Mouse (Mus musculus) C2C12 (cell line): Measurements from ENCODE around the gene Srp9. TPM values are rescaled to one million over a fixed set of nuclear protein-coding genes. Genes with fewer than 3 reads are reported as not detected.

ENCODE experiments used
- H3K27me3 ChIP-seq: one replicate; pipeline ENCODE4 v1.6.1; 2011; ENCODE audit not compliant: control insufficient read depth, insufficient read depth, insufficient read length
- H3K36me3 ChIP-seq: one replicate; pipeline ENCODE4 v1.6.1; 2011; ENCODE audit not compliant: control insufficient read depth, insufficient read depth
- H3K4me3 ChIP-seq: one replicate; pipeline ENCODE4 v1.5.1; 2011; ENCODE audit warnings: mild to moderate bottlenecking, control low read depth; ENCODE audit not compliant: poor library complexity, insufficient read depth, severe bottlenecking
- H3K79me2 ChIP-seq: one replicate; pipeline ENCODE4 v1.6.1; 2011; ENCODE audit not compliant: control insufficient read depth, insufficient read depth
- H3K79me3 ChIP-seq: one replicate; pipeline ENCODE4 v1.6.1; 2011; ENCODE audit warnings: low read depth, control low read depth
- H3ac ChIP-seq: one replicate; pipeline ENCODE3; 2011; ENCODE audit warnings: low read depth; ENCODE audit not compliant: control insufficient read depth, insufficient read length
- CEBPB ChIP-seq: IDR thresholded peaks from one replicate; pipeline ENCODE4 v1.6.1; 2011; ENCODE audit warnings: low read depth, mild to moderate bottlenecking, control low read depth, moderate library complexity
- CTCF ChIP-seq: IDR thresholded peaks from one replicate; pipeline ENCODE4 v1.5.1; 2011; ENCODE audit not compliant: control insufficient read depth, insufficient read depth, insufficient read length
- FOSL1 ChIP-seq: IDR thresholded peaks from one replicate; pipeline ENCODE4 v1.8.0; 2011; ENCODE audit warnings: mild to moderate bottlenecking, low read length; ENCODE audit not compliant: poor library complexity, insufficient read depth, severe bottlenecking
- MAX ChIP-seq: IDR thresholded peaks from one replicate; pipeline ENCODE4 v1.6.1; 2011; ENCODE audit warnings: mild to moderate bottlenecking, control low read depth
- MYOD1 ChIP-seq: IDR thresholded peaks from one replicate; pipeline ENCODE4 v1.6.1; 2011; ENCODE audit warnings: low read depth; ENCODE audit not compliant: control insufficient read depth, insufficient read length
- MYOG ChIP-seq: IDR thresholded peaks from one replicate; pipeline ENCODE4 v1.6.1; 2011; ENCODE audit not compliant: control insufficient read depth, insufficient read length; ENCODE audit errors: extremely low read depth
- USF1 ChIP-seq: IDR thresholded peaks from one replicate; pipeline ENCODE4 v1.6.1; 2011; ENCODE audit warnings: low read depth, mild to moderate bottlenecking, control low read depth, moderate library complexity
- polyA plus RNA-seq: library from polyadenylated mRNA; unstranded; fragments of >200 nt; fragmentation: generic; extraction: Trizol; gene quantifications from one replicate; pipeline ENCODE4 v1.2.1, GENCODE M21; 2012; ENCODE audit warnings: missing spikeins

The Srp9 gene
- polyA plus RNA-seq, 1 experiment: 77.3 TPM

- H3K36me3 ChIP-seq: no peaks in the 10 kb centered on the region
- H3K4me3 ChIP-seq: no peak overlapping the region
- TF ChIP-seq CTCF (no peak), CEBPB (no peak), MAX (no peak), MYOD1 (no peak), FOSL1 (no peak)
- no peaks in the 10 kb centered on the region for H3K27me3 ChIP-seq
- no peaks in the 10 kb centered on the region for H3K79me3 ChIP-seq
- no peaks in the 10 kb centered on the region for H3K79me2 ChIP-seq
- no peak overlapping the region for H3ac ChIP-seq
Observed at GRCm38 (mm10) chr1:182087753-182088633, 36.5 kb upstream of the Srp9 start.

GRCm38 (mm10) chr1:182088844-182089418 lies 35.6 kb upstream of the Srp9 start:
- H3K36me3 ChIP-seq: no peaks in the 10 kb centered on the region
- H3K79me3 ChIP-seq: no peaks in the 10 kb centered on the region
- H3K79me2 ChIP-seq: no peaks in the 10 kb centered on the region
- H3ac ChIP-seq: no peak overlapping the region
- H3K27me3 ChIP-seq: no peaks in the 10 kb centered on the region
- H3K4me3 ChIP-seq: no peak overlapping the region
- TF ChIP-seq MYOD1: no peak

- Histone ChIP-seq H3ac (no peak overlapping the region), H3K79me3 (no peaks in the 10 kb centered on the region)
- TF ChIP-seq USF1 (no peak), MAX (no peak), CTCF (no peak), MYOG (no peak), FOSL1 (no peak), MYOD1 (no peak), CEBPB (no peak)
Observed at GRCm38 (mm10) chr1:182089600-182090297, 34.8 kb upstream of the Srp9 start.

GRCm38 (mm10) chr1:182090298-182090677 lies 34.2 kb upstream of the Srp9 start:
- no peak for TF ChIP-seq USF1
- no peak for TF ChIP-seq CTCF
- no peak for TF ChIP-seq FOSL1
- TF ChIP-seq CEBPB: no peak
- TF ChIP-seq MYOD1: no peak
- no peak for TF ChIP-seq MAX
- TF ChIP-seq MYOG: no peak
- H3K27me3 ChIP-seq: no peaks in the 10 kb centered on the region
- no peak overlapping the region for H3ac ChIP-seq
- no peak overlapping the region for H3K4me3 ChIP-seq
- H3K36me3 ChIP-seq: no peaks in the 10 kb centered on the region
- no peaks in the 10 kb centered on the region for H3K79me3 ChIP-seq
- no peaks in the 10 kb centered on the region for H3K79me2 ChIP-seq

More at GRCm38 (mm10) chr1:182089600-182090297, 34.8 kb upstream of the Srp9 start:
- no peak overlapping the region for H3K4me3 ChIP-seq
- H3K27me3 ChIP-seq: no peaks in the 10 kb centered on the region
- H3K79me2 ChIP-seq: no peaks in the 10 kb centered on the region
- H3K36me3 ChIP-seq: no peaks in the 10 kb centered on the region

- Histone ChIP-seq H3K4me3 (no peak overlapping the region), H3K27me3 (no peaks in the 10 kb centered on the region), H3ac (no peak overlapping the region), H3K79me2 (no peaks in the 10 kb centered on the region), H3K79me3 (no peaks in the 10 kb centered on the region), H3K36me3 (no peaks in the 10 kb centered on the region)
- TF ChIP-seq MAX (no peak), MYOD1 (no peak), MYOG (no peak), USF1 (no peak), CEBPB (no peak), CTCF (no peak), FOSL1 (no peak)
Observed at GRCm38 (mm10) chr1:182091261-182091660, 33.3 kb upstream of the Srp9 start.
